Mouse (Mus musculus): ENCODE measurements at regions not wholly inside any gene's neighbourhood (a gene's known extent, or its start where the extent isn't known, plus 50 kb on each side); places are given as distances from the start of the nearest gene placed in this dataset.

- TF ChIP-seq POLR2A (IDR thresholded peaks at IDR 0.05; ENCODE audit: borderline replicate concordance, low read depth, low read length) (no peak), CTCF (IDR thresholded peaks at IDR 0.05; ENCODE audit: low read depth, low read length) (no peak)
Observed at GRCm38 (mm10) chr12:16269706-16270105, 341.1 kb downstream of the Lpin1 start.
